Mouse (Mus musculus) c-Kit-positive CD71-negative TER-119-negative erythroid progenitor cells, embryonic 14.5 days (primary cell): ENCODE measurements around the gene Ccdc173.
"Not testable (repeated sequence)": the region's sequence is repeated elsewhere in the genome, so short reads cannot be mapped to it uniquely, and the experiment has no call there.

Experiments used
- DNase-seq: peaks from one replicate; pipeline ENCODE4 v3.0.0-alpha.2; 2013; ENCODE audit warnings: low read depth

The Ccdc173 gene

GRCm38 (mm10) chr2:69789429-69790069 lies at the start of gene Ccdc173, which contains the start of gene Phospho2:
TSS of gene Ccdc173 (minus strand) at chr2:69789575.
TSS of gene Phospho2 (plus strand) at chr2:69789623.
- DNase-seq: peak; percentile 97

- no peak for DNase-seq
Measured at GRCm38 (mm10) chr2:69838707-69839106, 49.3 kb upstream of the Ccdc173 start.

GRCm38 (mm10) chr2:69837996-69838395 lies 48.6 kb upstream of the Ccdc173 start:
- DNase-seq: no peak

- DNase-seq: no peak
Measured at GRCm38 (mm10) chr2:69837244-69837967, 48.0 kb upstream of the Ccdc173 start.

GRCm38 (mm10) chr2:69830116-69830515 lies 40.7 kb upstream of the Ccdc173 start:
- DNase-seq: no peak

GRCm38 (mm10) chr2:69829680-69830079 lies 40.3 kb upstream of the Ccdc173 start:
- DNase-seq: no peak

- no peak for DNase-seq
Measured at GRCm38 (mm10) chr2:69828031-69828430, 38.7 kb upstream of the Ccdc173 start.

- no peak for DNase-seq
Measured at GRCm38 (mm10) chr2:69826380-69826779, 37.0 kb upstream of the Ccdc173 start.

- DNase-seq: no peak
Measured at GRCm38 (mm10) chr2:69825898-69826297, 36.5 kb upstream of the Ccdc173 start.

- no peak for DNase-seq
Measured at GRCm38 (mm10) chr2:69823129-69823677, 33.8 kb upstream of the Ccdc173 start.

- peak; percentile 20 for DNase-seq
Measured at GRCm38 (mm10) chr2:69822361-69823128, 33.2 kb upstream of the Ccdc173 start.

- DNase-seq: peak; percentile 33
Measured at GRCm38 (mm10) chr2:69821711-69822110, 32.3 kb upstream of the Ccdc173 start, which contains the start of gene Klhl23. TSS of gene Klhl23 (plus strand) at chr2:69821944.

- DNase-seq: no peak
Measured at GRCm38 (mm10) chr2:69820201-69820600, 30.8 kb upstream of the Ccdc173 start.

GRCm38 (mm10) chr2:69818350-69819085 lies 29.1 kb upstream of the Ccdc173 start:
- no peak for DNase-seq

- no peak for DNase-seq
Measured at GRCm38 (mm10) chr2:69816575-69816974, 27.2 kb upstream of the Ccdc173 start.

GRCm38 (mm10) chr2:69811349-69811748 lies 22.0 kb upstream of the Ccdc173 start:
- not testable (repeated sequence) for DNase-seq

GRCm38 (mm10) chr2:69810169-69810568 lies 20.8 kb upstream of the Ccdc173 start:
- DNase-seq: no peak

GRCm38 (mm10) chr2:69804663-69805062 lies 15.3 kb upstream of the Ccdc173 start:
- not testable (repeated sequence) for DNase-seq

- no peak for DNase-seq
Measured at GRCm38 (mm10) chr2:69803756-69804155, 14.4 kb upstream of the Ccdc173 start.

GRCm38 (mm10) chr2:69802911-69803312 lies 13.5 kb upstream of the Ccdc173 start:
- no peak for DNase-seq

- no peak for DNase-seq
Measured at GRCm38 (mm10) chr2:69790722-69791121, 1.3 kb upstream of the Ccdc173 start.

GRCm38 (mm10) chr2:69790285-69790684 lies 910 bp upstream of the Ccdc173 start:
- peak; percentile 91 for DNase-seq
